14 mouse cellular contexts compared by ENCODE assay signal in genomic region chr9:51397589-51398220, GRCm38 (mm10).
A peak's percentile ranks its signal among the peaks of the same experiment; 100 is the strongest.
DNase-seq lines count a peak whose midpoint lies in the region; ATAC-seq and TF ChIP-seq lines count a peak whose summit lies in the region.
"Had no signal": no experiment of that assay in that cellular context is flagged by ENCODE, and none has a peak within 500 bp of the region (broad histone marks: within the 10 kb centered on the region; RNA-seq: fewer than 3 reads in every experiment).

No protein-coding gene starts in this region.

- no peaks in the 10 kb centered on the region for H3K9me3 ChIP-seq in kidney, embryonic 16.5 days (ENCODE audit: low read length)
- H3K9me3 ChIP-seq in midbrain, postnatal 0 days (ENCODE audit: low read length): no peaks in the 10 kb centered on the region
- no peaks in the 10 kb centered on the region for H3K9me3 ChIP-seq in midbrain, embryonic 13.5 days
- H3K9me3 ChIP-seq in forebrain, embryonic 10.5 days: no peaks in the 10 kb centered on the region

- TF ChIP-seq CTCF in midbrain, postnatal 0 days (IDR thresholded peaks at IDR 0.05): no peak

- 0 out of 2 replicates have a peak, but pooled peaks cover 10% of the 10 kb centered on the region for H3K4me1 ChIP-seq in kidney, embryonic 16.5 days (ENCODE audit: insufficient read depth, low read length)
- no peaks in the 10 kb centered on the region for H3K4me1 ChIP-seq in midbrain, postnatal 0 days (ENCODE audit: insufficient read depth, low read length)
- 0 out of 2 replicates have a peak, but pooled peaks cover 8% of the 10 kb centered on the region for H3K4me1 ChIP-seq in midbrain, embryonic 13.5 days (replicated peaks)
- H3K4me1 ChIP-seq in forebrain, embryonic 10.5 days: peaks cover 24% of the 10 kb centered on the region

- no peaks in the 10 kb centered on the region for H3K27me3 ChIP-seq in kidney, embryonic 16.5 days (ENCODE audit: insufficient read depth, low read length)
- H3K27me3 ChIP-seq in midbrain, postnatal 0 days (ENCODE audit: insufficient read depth, low read length): no peaks in the 10 kb centered on the region
- no peaks in the 10 kb centered on the region for H3K27me3 ChIP-seq in midbrain, embryonic 13.5 days
- no peaks in the 10 kb centered on the region for H3K27me3 ChIP-seq in forebrain, embryonic 10.5 days (ENCODE audit: poor library complexity, severe bottlenecking)

- no peaks in the 10 kb centered on the region for H3K36me3 ChIP-seq in kidney, embryonic 16.5 days (ENCODE audit: insufficient read depth, low read length)
- no peaks in the 10 kb centered on the region for H3K36me3 ChIP-seq in midbrain, postnatal 0 days (ENCODE audit: insufficient read depth, low read length)
- no peaks in the 10 kb centered on the region for H3K36me3 ChIP-seq in midbrain, embryonic 13.5 days
- no peaks in the 10 kb centered on the region for H3K36me3 ChIP-seq in forebrain, embryonic 10.5 days (replicated peaks)

- no peak overlapping the region for H3K9ac ChIP-seq in kidney, embryonic 16.5 days (replicated peaks; ENCODE audit: low read length)
- no peak overlapping the region for H3K9ac ChIP-seq in midbrain, postnatal 0 days (replicated peaks; ENCODE audit: low read length, poor library complexity, severe bottlenecking)
- H3K9ac ChIP-seq in midbrain, embryonic 13.5 days (replicated peaks): no peak overlapping the region

- 13% methylated on average over 1 of the region's 1 CpGs for WGBS in kidney, embryonic 16.5 days
- WGBS in midbrain, postnatal 0 days: 8% methylated on average over 1 of the region's 1 CpGs
- WGBS in midbrain, embryonic 13.5 days: 26% methylated on average over 1 of the region's 1 CpGs
- 29% methylated on average over 1 of the region's 1 CpGs for WGBS in forebrain, embryonic 10.5 days

- no peak overlapping the region for H3K27ac ChIP-seq in kidney, embryonic 16.5 days (ENCODE audit: low read length)
- no peak overlapping the region for H3K27ac ChIP-seq in midbrain, postnatal 0 days (ENCODE audit: low read depth, low read length)
- no peak overlapping the region for H3K27ac ChIP-seq in midbrain, embryonic 13.5 days
- H3K27ac ChIP-seq in forebrain, embryonic 10.5 days: no peak overlapping the region
- H3K27ac ChIP-seq: heart, adult 2 months had no signal

- DNase-seq in kidney, postnatal 36 days: no peak
- peak; percentile 23 for DNase-seq in midbrain, postnatal 0 days (ENCODE audit: low spot score)
- peak; percentile 26 for DNase-seq in embryo, embryonic 11.5 days (ENCODE audit: low read depth, low spot score)
- peak; percentile 71 for DNase-seq in mesoderm, embryonic 11.5 days (ENCODE audit: low read depth, low spot score)
- DNase-seq in forebrain, embryonic 10.5 days (ENCODE audit: extremely low spot score, low spot score): no peak
- DNase-seq: adrenal gland, postnatal 25 days; cerebellum, postnatal 36 days; heart, adult 2 months; heart, postnatal 14 days; liver had no signal

- no peak overlapping the region for H3K4me3 ChIP-seq in kidney, embryonic 16.5 days (ENCODE audit: low read length)
- no peak overlapping the region for H3K4me3 ChIP-seq in midbrain, postnatal 0 days (ENCODE audit: low read depth, low read length)
- H3K4me3 ChIP-seq in midbrain, embryonic 13.5 days (replicated peaks): no peak overlapping the region
- H3K4me3 ChIP-seq in forebrain, embryonic 10.5 days: no peak overlapping the region
- H3K4me3 ChIP-seq: heart, adult 2 months; myocyte had no signal

- H3K4me2 ChIP-seq in kidney, embryonic 16.5 days (replicated peaks; ENCODE audit: low read depth, low read length): no peak overlapping the region
- H3K4me2 ChIP-seq in midbrain, postnatal 0 days (ENCODE audit: low read depth, low read length, poor library complexity, severe bottlenecking): no peak overlapping the region
- no peak overlapping the region for H3K4me2 ChIP-seq in midbrain, embryonic 13.5 days (replicated peaks)

- peak; percentile 70 for ATAC-seq in kidney, embryonic 16.5 days (ENCODE audit: low FRiP score, low TSS enrichment)
- no peak for ATAC-seq in midbrain, postnatal 0 days (ENCODE audit: low FRiP score)
- no peak for ATAC-seq in midbrain, embryonic 13.5 days
- ATAC-seq: intestine, embryonic 16.5 days had no signal

Comparison
In these comparisons a context has a peak if more than half of its experiments do, and no peak if none do; other contexts are left out.
1. DNase-seq: peak in midbrain, postnatal 0 days (single experiment), embryo, embryonic 11.5 days (single experiment) and mesoderm, embryonic 11.5 days (single experiment); none in kidney, postnatal 36 days (0 of 2) and forebrain, embryonic 10.5 days (single experiment).